Mouse (Mus musculus) myocyte (in vitro differentiated cells): Measurements from ENCODE around the gene Fchsd2. TPM values are rescaled to one million over a fixed set of nuclear protein-coding genes. Genes with fewer than 3 reads are reported as not detected.

ENCODE experiments used
- H3K27me3 ChIP-seq: one replicate; pipeline ENCODE4 v1.6.1; 2011; ENCODE audit not compliant: control insufficient read depth, insufficient read depth, insufficient read length
- H3K36me3 ChIP-seq: one replicate; pipeline ENCODE4 v1.6.1; 2011; ENCODE audit not compliant: control insufficient read depth, insufficient read depth
- H3K4me2 ChIP-seq: one replicate; pipeline ENCODE4 v1.6.1; 2011; ENCODE audit warnings: low read depth, control low read depth
- H3K4me3 ChIP-seq: one replicate; pipeline ENCODE4 v1.5.1; 2011; ENCODE audit warnings: mild to moderate bottlenecking, control low read depth, moderate library complexity
- H3K79me2 ChIP-seq: one replicate; pipeline ENCODE4 v1.6.1; 2011; ENCODE audit not compliant: control insufficient read depth, insufficient read depth
- H3ac ChIP-seq: one replicate; pipeline ENCODE4 v1.6.1; 2011; ENCODE audit not compliant: control insufficient read depth, insufficient read length
- CEBPB ChIP-seq: IDR thresholded peaks from 2 replicates; pipeline ENCODE4 v1.6.1; 2011; ENCODE audit warnings: mild to moderate bottlenecking, moderate library complexity; ENCODE audit not compliant: poor library complexity, insufficient read depth, severe bottlenecking
- E2F4 ChIP-seq: IDR thresholded peaks from one replicate; pipeline ENCODE4 v1.6.1; 2011; ENCODE audit warnings: mild to moderate bottlenecking, control low read depth, moderate library complexity; ENCODE audit not compliant: insufficient read depth
- MAX ChIP-seq: IDR thresholded peaks from one replicate; pipeline ENCODE4 v1.6.1; 2011; ENCODE audit warnings: low read depth, mild to moderate bottlenecking, control low read depth
- MYOD1 ChIP-seq, 3 experiments: IDR thresholded peaks; one replicate each; pipeline ENCODE4 v1.6.1; 2011; ENCODE audit warnings: control low read depth in 2 of 3, low read depth in 2 of 3, mild to moderate bottlenecking in 2 of 3, moderate library complexity in 1 of 3; ENCODE audit not compliant: insufficient read length in 2 of 3, control insufficient read depth in 1 of 3
- MYOG ChIP-seq, 3 experiments: IDR thresholded peaks; one replicate each; pipeline ENCODE4 v1.6.1; 2011; ENCODE audit warnings: control low read depth in 2 of 3, low read depth in 2 of 3, mild to moderate bottlenecking in 2 of 3; ENCODE audit not compliant: insufficient read length in 2 of 3, control insufficient read depth in 1 of 3, insufficient read depth in 1 of 3
- POLR2A ChIP-seq: IDR thresholded peaks from one replicate; pipeline ENCODE4 v1.6.1; 2011; ENCODE audit warnings: low read depth, mild to moderate bottlenecking, control low read depth, moderate library complexity; ENCODE audit not compliant: insufficient read length
- POLR2AphosphoS2 ChIP-seq: IDR thresholded peaks from one replicate; pipeline ENCODE4 v1.6.1; 2011; ENCODE audit warnings: low read depth, control low read depth; ENCODE audit not compliant: insufficient read length
- REST ChIP-seq: IDR thresholded peaks from one replicate; pipeline ENCODE4 v1.6.1; 2011; ENCODE audit warnings: mild to moderate bottlenecking, control low read depth, moderate library complexity; ENCODE audit not compliant: insufficient read depth, insufficient read length
- SRF ChIP-seq: IDR thresholded peaks from one replicate; pipeline ENCODE4 v1.6.1; 2011; ENCODE audit warnings: low read depth; ENCODE audit not compliant: control insufficient read depth, insufficient read length
- TCF12 ChIP-seq: IDR thresholded peaks from one replicate; pipeline ENCODE4 v1.6.1; 2011; ENCODE audit warnings: mild to moderate bottlenecking, control low read depth; ENCODE audit not compliant: poor library complexity, insufficient read depth, severe bottlenecking
- TCF3 ChIP-seq: IDR thresholded peaks from one replicate; pipeline ENCODE4 v1.6.1; 2011; ENCODE audit warnings: low read depth, control low read depth; ENCODE audit not compliant: insufficient read length
- USF1 ChIP-seq: IDR thresholded peaks from one replicate; pipeline ENCODE4 v1.6.1; 2011; ENCODE audit warnings: low read depth, mild to moderate bottlenecking, control low read depth, moderate library complexity
- polyA plus RNA-seq: library from polyadenylated mRNA; unstranded; fragments of >200 nt; fragmentation: generic; extraction: Trizol; gene quantifications from one replicate; pipeline ENCODE4 v1.2.1, GENCODE M21; 2012; ENCODE audit warnings: missing spikeins

Fchsd2 gene
- polyA plus RNA-seq, 1 experiment, result 5.7 TPM

GRCm38 (mm10) chr7:101261941-101262546, 169.4 kb downstream of the Fchsd2 start:
- no peaks in the 10 kb centered on the region for H3K79me2 ChIP-seq
- TF ChIP-seq TCF3 (no peak), E2F4 (no peak), SRF (no peak), POLR2AphosphoS2 (no peak), MYOG (IDR thresholded peaks at IDR 0.05; ENCODE audit: control insufficient read depth in 1 of 3, insufficient read depth in 1 of 3, insufficient read length in 2 of 3, low read depth in 2 of 3) (no peak), MYOD1 (IDR thresholded peaks at IDR 0.05; ENCODE audit: control insufficient read depth in 1 of 3, insufficient read length in 2 of 3, low read depth in 2 of 3) (no peak), POLR2A (no peak), MAX (no peak), REST (no peak), TCF12 (no peak), CEBPB (no peak), USF1 (no peak)
- H3K4me2 ChIP-seq, result no peak overlapping the region
- peaks cover 7% of the 10 kb centered on the region for H3K36me3 ChIP-seq
- no peaks in the 10 kb centered on the region for H3K27me3 ChIP-seq
- no peak overlapping the region for H3K4me3 ChIP-seq
- no peak overlapping the region for H3ac ChIP-seq

GRCm38 (mm10) chr7:101263511-101263910, 170.8 kb downstream of the Fchsd2 start:
- peaks cover 7% of the 10 kb centered on the region for H3K36me3 ChIP-seq
- H3K4me2 ChIP-seq, result no peak overlapping the region
- no peaks in the 10 kb centered on the region for H3K27me3 ChIP-seq
- TF ChIP-seq TCF12, result no peak
- TF ChIP-seq REST, result no peak
- TF ChIP-seq TCF3, result no peak
- no peak for TF ChIP-seq MAX
- TF ChIP-seq E2F4, result no peak
- TF ChIP-seq POLR2AphosphoS2, result no peak
- no peak for TF ChIP-seq MYOD1 (IDR thresholded peaks at IDR 0.05; ENCODE audit: control insufficient read depth in 1 of 3, insufficient read length in 2 of 3, low read depth in 2 of 3)
- TF ChIP-seq CEBPB, result no peak
- no peak for TF ChIP-seq MYOG (IDR thresholded peaks at IDR 0.05; ENCODE audit: control insufficient read depth in 1 of 3, insufficient read depth in 1 of 3, insufficient read length in 2 of 3, low read depth in 2 of 3)
- no peak for TF ChIP-seq SRF
- TF ChIP-seq POLR2A, result no peak
- no peak for TF ChIP-seq USF1
- no peak overlapping the region for H3K4me3 ChIP-seq
- no peak overlapping the region for H3ac ChIP-seq
- H3K79me2 ChIP-seq, result no peaks in the 10 kb centered on the region

DNA sequence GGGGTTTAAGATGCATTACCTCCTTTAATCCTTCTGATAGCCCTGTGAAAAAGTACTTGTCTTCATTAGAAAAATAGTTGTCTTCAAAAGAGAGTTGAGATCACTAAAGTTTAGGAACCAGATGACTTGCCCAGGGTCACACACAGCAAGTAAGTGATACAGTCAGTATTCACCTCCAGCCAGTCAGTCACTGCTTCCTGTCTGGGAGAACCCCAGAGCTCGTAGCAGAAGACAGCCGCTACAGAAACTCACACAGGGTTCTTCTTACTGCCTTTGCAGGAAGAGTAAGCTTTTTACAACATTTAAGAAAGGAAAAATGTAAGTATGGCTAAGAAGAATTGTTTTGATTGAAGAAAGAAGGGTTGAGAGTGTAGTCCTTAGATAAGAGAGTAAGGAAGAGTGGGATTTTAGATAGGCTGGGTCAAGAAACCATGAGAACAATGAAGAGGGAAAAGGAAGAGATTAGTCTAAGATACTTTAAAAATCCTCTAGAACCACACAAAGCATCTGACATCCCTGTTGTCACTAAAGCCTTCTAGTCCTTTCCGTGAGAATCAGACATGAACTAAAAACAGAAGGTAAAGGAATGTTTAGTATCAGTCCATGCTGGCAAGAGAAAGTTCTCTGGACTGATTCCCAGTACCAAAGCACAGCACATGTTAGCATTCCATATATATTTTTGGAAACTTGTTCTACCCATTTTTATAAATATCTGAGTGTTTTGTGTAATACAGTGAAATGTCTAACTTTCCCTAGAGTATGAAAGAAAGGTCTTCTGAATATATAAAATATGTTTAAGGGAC, 175.0 kb downstream of the Fchsd2 start:
- Histone ChIP-seq H3K79me2 (no peaks in the 10 kb centered on the region), H3K27me3 (no peaks in the 10 kb centered on the region), H3K36me3 (no peaks in the 10 kb centered on the region), H3K4me3 (no peak overlapping the region), H3ac (no peak overlapping the region), H3K4me2 (no peak overlapping the region)
- TF ChIP-seq POLR2AphosphoS2 (no peak), MAX (no peak), E2F4 (no peak), POLR2A (no peak), CEBPB (no peak), TCF12 (no peak), MYOD1 (IDR thresholded peaks at IDR 0.05; ENCODE audit: control insufficient read depth in 1 of 3, insufficient read length in 2 of 3, low read depth in 2 of 3) (no peak), SRF (no peak)

DNA sequence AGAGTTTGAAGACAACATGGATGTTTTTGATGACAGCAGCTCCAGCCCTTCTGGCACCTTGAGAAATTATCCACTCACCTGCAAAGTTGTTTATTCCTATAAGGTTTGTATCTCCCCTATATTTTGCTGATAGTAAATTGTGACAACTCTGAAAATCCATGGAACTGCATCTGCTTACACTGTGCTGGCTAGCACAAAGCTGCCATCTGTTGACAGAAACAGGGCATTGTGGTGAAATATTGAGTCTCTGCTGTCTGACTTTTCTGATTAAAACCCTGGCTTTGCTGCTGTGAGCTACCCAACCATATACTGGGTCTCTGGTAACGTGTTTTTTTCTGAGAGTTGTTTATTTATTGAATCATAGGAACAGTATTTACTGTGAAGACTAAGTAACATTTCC, 178.9 kb downstream of the Fchsd2 start:
- H3K27me3 ChIP-seq, result no peaks in the 10 kb centered on the region
- TF ChIP-seq SRF (no peak), USF1 (no peak), TCF12 (no peak), CEBPB (no peak), POLR2A (no peak), REST (no peak), POLR2AphosphoS2 (no peak), MAX (no peak), MYOG (IDR thresholded peaks at IDR 0.05; ENCODE audit: control insufficient read depth in 1 of 3, insufficient read depth in 1 of 3, insufficient read length in 2 of 3, low read depth in 2 of 3) (no peak), TCF3 (no peak), MYOD1 (IDR thresholded peaks at IDR 0.05; ENCODE audit: control insufficient read depth in 1 of 3, insufficient read length in 2 of 3, low read depth in 2 of 3) (no peak)

More for the DNA sequence above, 178.9 kb downstream of the Fchsd2 start:
- Histone ChIP-seq H3K36me3 (peaks cover 2% of the 10 kb centered on the region), H3K79me2 (no peaks in the 10 kb centered on the region), H3K4me3 (no peak overlapping the region), H3ac (no peak overlapping the region), H3K4me2 (no peak overlapping the region)
